Mouse (Mus musculus): Measurements from ENCODE around the gene Rcc2.

Gene Rcc2

DNA sequence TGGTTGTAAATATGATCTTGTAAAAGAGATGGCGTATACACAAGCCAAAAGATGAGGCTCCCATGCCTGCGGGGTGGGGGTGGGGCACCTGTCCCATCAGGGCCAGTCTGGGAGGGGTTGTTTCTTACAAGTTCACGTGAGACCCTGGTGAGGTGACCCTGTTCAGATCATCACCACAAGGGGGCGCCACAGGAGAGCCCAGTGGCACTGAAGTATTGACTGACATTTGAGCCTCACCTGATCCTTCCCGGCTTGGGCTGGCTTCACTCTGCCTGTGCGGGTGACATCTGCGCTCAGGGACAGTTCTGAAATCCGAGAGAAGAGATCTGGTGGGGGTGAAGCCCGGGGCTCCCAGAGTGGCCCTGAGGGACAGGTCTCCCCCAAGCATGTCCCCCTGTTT, 62.8 kb downstream of the Rcc2 start:
- peak; percentile 64 for DNase-seq

GRCm38 (mm10) chr4:140765936-140766335, 65.6 kb downstream of the Rcc2 start:
- DNase-seq, result no peak

DNA sequence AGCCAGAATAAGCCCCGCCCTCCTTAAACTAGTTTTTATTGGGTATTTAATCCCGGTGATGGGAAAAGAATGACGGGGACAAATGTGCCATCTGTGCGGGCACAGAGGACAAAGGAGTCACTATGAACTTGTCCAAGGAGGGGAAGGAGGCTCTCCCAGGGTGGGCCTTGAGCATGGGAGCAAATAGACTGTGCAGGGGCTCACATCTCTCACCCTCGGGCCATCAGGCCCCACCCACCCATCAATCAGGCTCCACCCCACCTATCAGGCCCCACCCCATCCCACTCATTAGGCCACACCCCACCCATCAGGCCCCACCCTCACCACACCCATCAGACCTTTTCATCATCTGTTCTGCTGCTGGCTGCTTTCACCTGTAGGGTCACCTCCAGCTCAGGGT, 68.6 kb downstream of the Rcc2 start:
- no peak for DNase-seq

DNA sequence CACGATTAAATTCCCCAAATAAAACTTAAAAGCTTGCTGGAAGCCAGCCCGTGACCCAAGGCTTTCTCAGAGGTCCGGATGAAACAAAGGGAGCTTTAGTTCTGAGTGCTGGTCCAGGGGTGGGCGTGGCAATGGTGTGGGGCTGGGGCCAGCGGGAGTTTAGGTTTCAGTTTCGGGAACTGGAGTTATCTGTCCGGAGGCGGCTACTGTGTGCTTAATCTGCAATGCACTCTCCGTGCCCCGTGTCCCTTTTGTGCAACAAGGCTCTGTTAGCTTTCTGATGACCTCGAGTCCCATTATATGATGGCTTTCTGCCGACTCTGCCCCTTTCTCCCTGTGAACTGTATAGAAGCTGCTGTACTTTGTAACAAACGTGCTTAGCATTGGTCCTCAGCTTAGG, 70.1 kb downstream of the Rcc2 start:
- DNase-seq, result peak; percentile 31

- DNase-seq, result no peak
Measured at GRCm38 (mm10) chr4:140771091-140771490, 70.8 kb downstream of the Rcc2 start.
